Mouse (Mus musculus): ENCODE results near the gene Grik2. TPM values are rescaled to one million over a fixed set of nuclear protein-coding genes. Genes with fewer than 3 reads are reported as not detected.

Grik2 gene
- total RNA-seq (2023): not detected

GRCm38 (mm10) chr10:49788381-49788906 is at the start of gene Grik2:
TSS of gene Grik2 (minus strand) at chr10:49788766.

All from CD4-positive naive resting alpha-beta T cell, adult 76 days (primary cell).